Mouse (Mus musculus) layer of hippocampus, postnatal 25 days (tissue): ENCODE data around the gene Plppr4. TPM values are rescaled to one million over a fixed set of nuclear protein-coding genes. Genes with fewer than 3 reads are reported as not detected.

ENCODE experiments used
- DNase-seq, 2 experiments: peaks; one replicate each; pipeline ENCODE4 v3.0.0; 2022; ENCODE audit warnings: mixed read lengths in 2 of 2, low spot score in 1 of 2; ENCODE audit errors: extremely low spot score in 1 of 2
- total RNA-seq, 2 experiments: library from RNA; stranded (reverse); gene quantifications; 2 replicates each; pipeline ENCODE4 v1.2.3; 2021

Plppr4 gene
- 100 to 1,000 TPM; 322 to 348 TPM for total RNA-seq

GRCm38 (mm10) chr3:117360528-117360927 lies at the start of gene Plppr4:
Plppr4 (minus strand) TSS chr3:117360876.
- DNase-seq: no peak

DNA sequence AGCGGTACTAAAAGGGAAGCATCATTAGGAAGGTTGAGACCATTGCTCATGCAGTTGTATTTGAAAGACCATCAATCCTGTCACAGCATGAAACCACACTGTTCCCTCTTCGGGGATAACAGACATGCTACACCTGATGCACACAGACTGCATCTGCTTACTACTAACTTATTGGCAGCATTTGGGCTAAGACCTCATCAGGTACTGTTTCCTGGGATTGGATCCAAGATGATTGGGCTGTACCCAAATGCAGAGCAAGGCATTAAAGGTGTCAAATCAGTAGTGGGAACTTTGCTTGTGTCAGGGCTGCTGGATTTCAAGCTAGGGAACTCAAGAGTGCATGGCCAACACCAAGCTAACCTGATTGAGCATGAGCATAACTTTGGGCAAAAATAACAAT lies 45.1 kb upstream of the Plppr4 start:
- DNase-seq: no peak

GRCm38 (mm10) chr3:117403740-117404139 lies 43.1 kb upstream of the Plppr4 start:
- no peak for DNase-seq

- DNase-seq: no peak
Measured at GRCm38 (mm10) chr3:117366041-117366440, 5.4 kb upstream of the Plppr4 start.

DNA sequence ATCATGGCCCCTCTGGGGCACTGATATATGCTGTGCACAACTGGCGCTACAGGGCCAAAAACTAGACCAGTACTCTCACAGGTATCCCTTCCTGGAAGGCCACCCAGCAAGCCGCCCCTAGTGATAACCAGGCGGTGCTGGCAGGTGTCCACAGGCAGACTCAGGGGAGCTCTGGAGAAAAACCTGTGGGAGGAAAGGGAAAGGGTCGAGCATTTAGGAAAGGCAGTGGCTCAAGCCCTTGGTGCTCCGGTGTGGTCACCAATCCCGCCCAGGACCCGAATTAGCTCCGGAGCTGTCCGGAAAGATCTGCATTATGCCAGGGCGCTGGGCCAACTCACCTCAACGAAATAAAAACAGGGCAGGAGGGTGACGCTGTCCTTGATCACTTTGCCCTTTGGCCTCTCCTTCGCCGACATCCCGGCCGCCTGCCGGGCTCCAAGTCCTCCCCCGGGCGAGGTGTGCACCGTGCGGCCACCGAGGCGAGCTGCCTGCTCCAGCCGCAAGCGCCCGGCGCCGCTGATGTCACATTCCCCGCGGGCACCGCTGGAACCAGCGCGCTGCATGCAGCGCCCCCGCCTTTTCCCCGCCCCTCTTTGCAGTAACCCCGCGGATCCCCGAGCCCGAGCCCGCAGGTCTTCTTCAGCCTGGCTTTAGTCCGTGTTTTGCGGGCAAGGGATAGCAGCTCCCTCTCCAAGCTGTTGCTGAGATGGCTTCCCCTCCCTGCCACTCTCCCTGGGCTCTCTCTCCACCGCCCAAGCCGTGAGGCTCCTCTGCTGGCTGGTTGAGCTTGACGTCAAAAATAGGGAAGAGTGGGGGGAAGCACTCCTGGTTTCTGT lies 772 bp downstream of the Plppr4 start:
- DNase-seq: peak; percentile 59 to 77

- DNase-seq: no peak
Measured at GRCm38 (mm10) chr3:117358981-117359628, 1.6 kb downstream of the Plppr4 start.

DNA sequence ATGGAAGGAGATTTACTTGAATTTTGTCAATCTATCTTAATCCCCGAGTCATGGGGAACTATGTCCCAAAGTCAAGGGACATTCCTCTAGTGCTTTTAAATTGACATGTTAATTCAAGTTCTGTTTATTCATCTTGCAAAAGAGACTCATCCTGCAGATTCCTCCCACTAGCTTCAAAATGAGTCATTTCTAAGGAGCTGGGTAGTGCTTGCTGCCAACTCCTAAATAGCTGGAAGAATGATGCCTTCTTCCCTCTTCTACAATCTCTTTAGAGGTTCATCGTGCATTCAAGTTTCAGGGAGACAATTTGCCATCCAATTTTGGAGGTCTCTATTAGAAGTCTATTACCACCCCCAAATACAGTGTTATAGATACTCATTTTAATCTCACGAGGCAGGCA lies 3.3 kb downstream of the Plppr4 start:
- no peak for DNase-seq

GRCm38 (mm10) chr3:117353940-117354339 lies 6.7 kb downstream of the Plppr4 start:
- DNase-seq: no peak

DNA sequence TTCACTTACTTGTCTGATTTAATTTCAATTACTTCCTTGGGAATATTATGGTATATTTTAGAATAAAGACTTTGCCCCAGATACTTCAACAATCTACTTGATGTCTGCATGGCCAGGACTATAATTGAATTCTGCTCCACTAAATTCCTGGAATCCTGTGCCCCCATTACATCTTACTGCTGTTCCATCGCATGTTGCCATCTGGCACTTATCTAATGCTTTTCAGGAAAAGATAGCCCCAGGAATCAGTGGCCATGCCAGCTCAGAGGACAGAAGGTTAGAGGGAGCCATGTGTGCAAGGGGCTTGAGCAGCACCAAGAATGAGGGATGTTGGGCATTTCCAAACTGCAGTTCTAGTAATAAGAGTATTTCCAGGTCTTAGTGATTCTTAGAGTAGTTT lies 14.3 kb downstream of the Plppr4 start:
- DNase-seq: no peak

DNA sequence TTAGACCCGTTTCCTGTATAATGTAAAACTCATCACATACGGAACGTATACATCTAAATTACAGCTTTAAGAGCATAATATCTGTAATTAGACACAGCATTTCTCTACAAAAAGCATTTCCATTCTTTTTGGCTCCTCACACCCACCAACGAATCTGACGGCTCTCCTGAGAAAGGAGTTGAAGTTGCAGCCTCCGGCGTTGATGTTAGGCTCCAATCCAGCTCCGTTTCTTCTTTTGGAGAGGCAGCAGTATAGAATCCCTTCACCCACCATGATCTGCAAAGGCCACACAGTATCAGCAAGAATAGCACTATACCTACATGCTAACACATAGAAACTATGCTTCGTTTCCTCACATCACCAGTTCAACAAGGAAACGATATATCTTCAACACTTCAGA lies 29.2 kb downstream of the Plppr4 start:
- DNase-seq: no peak

GRCm38 (mm10) chr3:117329485-117329884 lies 31.2 kb downstream of the Plppr4 start:
- DNase-seq: no peak

GRCm38 (mm10) chr3:117326551-117326950 lies 34.1 kb downstream of the Plppr4 start:
- no peak for DNase-seq

GRCm38 (mm10) chr3:117319671-117320070 lies 41.0 kb downstream of the Plppr4 start:
- DNase-seq: no peak

DNA sequence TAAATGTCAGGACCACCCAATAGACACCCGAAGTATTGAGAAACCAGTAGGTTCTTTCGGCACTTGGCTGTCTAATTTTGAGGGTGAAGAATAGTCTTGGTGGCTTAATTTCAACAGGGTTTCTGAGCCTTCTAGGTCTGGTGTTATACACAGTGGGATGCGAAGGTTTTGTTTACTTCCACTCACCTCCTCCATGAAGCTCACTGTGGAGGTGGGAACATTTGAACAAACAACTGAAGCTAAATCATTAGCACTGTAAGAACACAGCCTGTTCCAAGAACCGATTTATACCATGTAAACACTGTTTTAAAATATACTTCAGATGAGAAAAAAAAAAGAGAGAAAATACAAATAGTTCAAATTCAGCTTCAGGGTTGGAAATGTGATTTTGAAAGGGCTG lies 47.3 kb downstream of the Plppr4 start:
- DNase-seq: no peak

GRCm38 (mm10) chr3:117312097-117312496 lies 48.6 kb downstream of the Plppr4 start:
- no peak for DNase-seq

DNA sequence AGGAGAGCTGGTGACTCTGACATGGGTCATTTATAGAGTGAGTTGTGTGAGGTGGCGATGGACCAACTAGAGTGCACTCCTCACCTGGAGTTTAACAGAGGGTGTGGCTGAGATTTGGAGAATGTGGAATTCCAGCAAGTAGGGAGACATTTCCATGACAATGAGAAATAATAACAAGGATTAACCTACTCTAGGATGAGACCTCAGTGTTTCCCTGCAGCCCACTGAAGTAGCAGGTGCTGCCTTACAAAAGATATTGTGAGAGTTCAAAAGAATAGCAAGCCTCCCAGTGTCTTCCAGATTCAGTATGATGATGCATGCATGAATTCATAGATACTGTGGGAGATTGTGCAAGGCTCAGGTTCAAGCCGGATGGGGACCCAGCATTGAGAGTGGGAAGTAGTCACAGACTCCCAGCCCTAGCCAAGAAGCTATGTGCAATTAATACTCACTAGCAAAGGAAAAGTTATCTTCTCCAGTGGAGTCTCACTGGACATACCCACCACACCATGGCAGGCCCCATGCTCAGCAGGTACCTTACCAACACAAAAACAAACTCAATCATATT lies 49.8 kb downstream of the Plppr4 start:
- no peak for DNase-seq

GRCm38 (mm10) chr3:117309580-117309910 lies 51.1 kb downstream of the Plppr4 start:
- DNase-seq: no peak

DNA sequence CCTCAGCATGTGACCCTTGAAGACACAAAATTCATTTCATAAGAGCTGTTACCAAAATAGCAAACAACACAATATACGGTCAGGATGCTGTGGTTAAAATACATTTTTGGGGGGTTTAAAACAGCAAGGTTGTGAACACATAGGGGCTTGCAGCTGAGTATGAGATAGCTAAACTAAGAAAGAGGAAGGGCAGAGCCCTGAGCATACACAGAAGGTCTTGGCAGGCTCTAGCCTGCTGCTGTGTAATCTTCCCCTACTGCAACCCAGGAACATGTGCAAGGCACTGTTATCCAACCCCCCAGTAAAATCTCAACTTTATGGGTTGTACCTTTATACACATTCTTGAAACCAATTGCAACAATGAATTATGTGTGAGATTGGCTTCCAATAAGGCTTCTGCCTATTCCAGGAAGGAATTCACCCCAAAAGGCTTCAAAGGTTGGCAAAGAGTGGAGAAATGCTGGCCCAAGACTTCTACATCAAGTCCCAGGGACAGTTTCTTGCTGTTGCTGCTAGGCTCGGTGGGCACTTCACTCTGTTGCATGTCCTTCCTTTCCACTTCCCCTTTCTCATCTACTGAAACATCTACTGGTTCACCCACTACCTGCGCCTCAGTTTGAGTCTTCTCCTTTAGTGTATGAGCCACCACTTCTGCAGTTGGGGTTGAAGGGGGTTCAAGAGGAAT lies 51.6 kb downstream of the Plppr4 start:
- DNase-seq: no peak

- DNase-seq: no peak
Measured at GRCm38 (mm10) chr3:117307555-117307954, 53.1 kb downstream of the Plppr4 start.

GRCm38 (mm10) chr3:117304037-117304436 lies 56.6 kb downstream of the Plppr4 start:
- DNase-seq: no peak

- no peak for DNase-seq
Measured at GRCm38 (mm10) chr3:117300735-117301271, 59.9 kb downstream of the Plppr4 start.
